Mouse (Mus musculus): ENCODE data around the gene Stk40. TPM values are rescaled to one million over a fixed set of nuclear protein-coding genes. Genes with fewer than 3 reads are reported as not detected.

Stk40 gene
- polyA plus RNA-seq, 1 experiment = 37.5 TPM

GRCm38 (mm10) chr4:126117116-126117515 lies 13.4 kb downstream of the Stk40 start:
- TF ChIP-seq EP300 (IDR thresholded peaks at IDR 0.05; ENCODE audit: insufficient read depth, low read depth, low read length) (no peak), POLR2A (IDR thresholded peaks at IDR 0.05; ENCODE audit: insufficient read depth, low read length) (no peak), CTCF (IDR thresholded peaks at IDR 0.05; ENCODE audit: low read depth, low read length) (no peak)
- Histone ChIP-seq H3K9me3 (replicated peaks; ENCODE audit: control insufficient read depth, insufficient read depth, low read length, poor library complexity, severe bottlenecking) (no peaks in the 10 kb centered on the region), H3K4me3 (ENCODE audit: low read depth, low read length) (no peak overlapping the region), H3K4me1 (ENCODE audit: control insufficient read depth, insufficient read depth, low read length) (no peaks in the 10 kb centered on the region), H3K27ac (ENCODE audit: insufficient read depth, low read length) (no peak overlapping the region), H3K36me3 (ENCODE audit: control insufficient read depth, insufficient read depth, low read length, poor library complexity, severe bottlenecking) (no peaks in the 10 kb centered on the region), H3K27me3 (ENCODE audit: control insufficient read depth, insufficient read depth, low read length, poor library complexity, severe bottlenecking) (no peaks in the 10 kb centered on the region), H3K9ac (ENCODE audit: low read depth, poor library complexity, severe bottlenecking) (no peak overlapping the region)

- H3K27ac ChIP-seq (ENCODE audit: insufficient read depth, low read length) = no peak overlapping the region
- H3K36me3 ChIP-seq (ENCODE audit: control insufficient read depth, insufficient read depth, low read length, poor library complexity, severe bottlenecking) = no peaks in the 10 kb centered on the region
- H3K27me3 ChIP-seq (ENCODE audit: control insufficient read depth, insufficient read depth, low read length, poor library complexity, severe bottlenecking) = no peaks in the 10 kb centered on the region
- no peak overlapping the region for H3K4me3 ChIP-seq (ENCODE audit: low read depth, low read length)
- H3K9ac ChIP-seq (ENCODE audit: low read depth, poor library complexity, severe bottlenecking) = no peak overlapping the region
- no peak for TF ChIP-seq EP300 (IDR thresholded peaks at IDR 0.05; ENCODE audit: insufficient read depth, low read depth, low read length)
- TF ChIP-seq CTCF (IDR thresholded peaks at IDR 0.05; ENCODE audit: low read depth, low read length) = no peak
- TF ChIP-seq POLR2A (IDR thresholded peaks at IDR 0.05; ENCODE audit: insufficient read depth, low read length) = no peak
- H3K9me3 ChIP-seq (replicated peaks; ENCODE audit: control insufficient read depth, insufficient read depth, low read length, poor library complexity, severe bottlenecking) = no peaks in the 10 kb centered on the region
- no peaks in the 10 kb centered on the region for H3K4me1 ChIP-seq (ENCODE audit: control insufficient read depth, insufficient read depth, low read length)
Measured at GRCm38 (mm10) chr4:126118651-126119050, 14.9 kb downstream of the Stk40 start.

- H3K27me3 ChIP-seq (ENCODE audit: control insufficient read depth, insufficient read depth, low read length, poor library complexity, severe bottlenecking) = no peaks in the 10 kb centered on the region
- H3K36me3 ChIP-seq (ENCODE audit: control insufficient read depth, insufficient read depth, low read length, poor library complexity, severe bottlenecking) = no peaks in the 10 kb centered on the region
- no peaks in the 10 kb centered on the region for H3K4me1 ChIP-seq (ENCODE audit: control insufficient read depth, insufficient read depth, low read length)
- H3K9ac ChIP-seq (ENCODE audit: low read depth, poor library complexity, severe bottlenecking) = no peak overlapping the region
- no peak overlapping the region for H3K4me3 ChIP-seq (ENCODE audit: low read depth, low read length)
- no peaks in the 10 kb centered on the region for H3K9me3 ChIP-seq (replicated peaks; ENCODE audit: control insufficient read depth, insufficient read depth, low read length, poor library complexity, severe bottlenecking)
- H3K27ac ChIP-seq (ENCODE audit: insufficient read depth, low read length) = no peak overlapping the region
- no peak for TF ChIP-seq CTCF (IDR thresholded peaks at IDR 0.05; ENCODE audit: low read depth, low read length)
- no peak for TF ChIP-seq POLR2A (IDR thresholded peaks at IDR 0.05; ENCODE audit: insufficient read depth, low read length)
- TF ChIP-seq EP300 (IDR thresholded peaks at IDR 0.05; ENCODE audit: insufficient read depth, low read depth, low read length) = no peak
Measured at GRCm38 (mm10) chr4:126119051-126119450, 15.3 kb downstream of the Stk40 start.

- Histone ChIP-seq H3K9me3 (replicated peaks; ENCODE audit: control insufficient read depth, insufficient read depth, low read length, poor library complexity, severe bottlenecking) (no peaks in the 10 kb centered on the region), H3K9ac (ENCODE audit: low read depth, poor library complexity, severe bottlenecking) (no peak overlapping the region), H3K27me3 (ENCODE audit: control insufficient read depth, insufficient read depth, low read length, poor library complexity, severe bottlenecking) (no peaks in the 10 kb centered on the region), H3K4me3 (ENCODE audit: low read depth, low read length) (no peak overlapping the region), H3K27ac (ENCODE audit: insufficient read depth, low read length) (no peak overlapping the region), H3K36me3 (ENCODE audit: control insufficient read depth, insufficient read depth, low read length, poor library complexity, severe bottlenecking) (0 out of 2 replicates have a peak, but pooled peaks cover 3% of the 10 kb centered on the region), H3K4me1 (ENCODE audit: control insufficient read depth, insufficient read depth, low read length) (no peaks in the 10 kb centered on the region)
- TF ChIP-seq POLR2A (IDR thresholded peaks at IDR 0.05; ENCODE audit: insufficient read depth, low read length) (no peak), EP300 (IDR thresholded peaks at IDR 0.05; ENCODE audit: insufficient read depth, low read depth, low read length) (no peak), CTCF (IDR thresholded peaks at IDR 0.05; ENCODE audit: low read depth, low read length) (no peak)
Measured at GRCm38 (mm10) chr4:126120052-126120451, 16.3 kb downstream of the Stk40 start.

- Histone ChIP-seq H3K27me3 (ENCODE audit: control insufficient read depth, insufficient read depth, low read length, poor library complexity, severe bottlenecking) (no peaks in the 10 kb centered on the region), H3K36me3 (ENCODE audit: control insufficient read depth, insufficient read depth, low read length, poor library complexity, severe bottlenecking) (0 out of 2 replicates have a peak, but pooled peaks cover 4% of the 10 kb centered on the region), H3K4me3 (ENCODE audit: low read depth, low read length) (no peak overlapping the region), H3K4me1 (ENCODE audit: control insufficient read depth, insufficient read depth, low read length) (no peaks in the 10 kb centered on the region), H3K9ac (ENCODE audit: low read depth, poor library complexity, severe bottlenecking) (no peak overlapping the region), H3K9me3 (replicated peaks; ENCODE audit: control insufficient read depth, insufficient read depth, low read length, poor library complexity, severe bottlenecking) (no peaks in the 10 kb centered on the region), H3K27ac (ENCODE audit: insufficient read depth, low read length) (no peak overlapping the region)
- no peak for TF ChIP-seq CTCF (IDR thresholded peaks at IDR 0.05; ENCODE audit: low read depth, low read length)
- TF ChIP-seq EP300 (IDR thresholded peaks at IDR 0.05; ENCODE audit: insufficient read depth, low read depth, low read length) = no peak
- no peak for TF ChIP-seq POLR2A (IDR thresholded peaks at IDR 0.05; ENCODE audit: insufficient read depth, low read length)
Measured at GRCm38 (mm10) chr4:126120506-126120905, 16.7 kb downstream of the Stk40 start.

- no peak overlapping the region for H3K4me3 ChIP-seq (ENCODE audit: low read depth, low read length)
- H3K4me1 ChIP-seq (ENCODE audit: control insufficient read depth, insufficient read depth, low read length) = no peaks in the 10 kb centered on the region
- TF ChIP-seq CTCF (IDR thresholded peaks at IDR 0.05; ENCODE audit: low read depth, low read length) (no peak), EP300 (IDR thresholded peaks at IDR 0.05; ENCODE audit: insufficient read depth, low read depth, low read length) (no peak), POLR2A (IDR thresholded peaks at IDR 0.05; ENCODE audit: insufficient read depth, low read length) (no peak)
- no peaks in the 10 kb centered on the region for H3K27me3 ChIP-seq (ENCODE audit: control insufficient read depth, insufficient read depth, low read length, poor library complexity, severe bottlenecking)
- no peak overlapping the region for H3K27ac ChIP-seq (ENCODE audit: insufficient read depth, low read length)
- H3K36me3 ChIP-seq (ENCODE audit: control insufficient read depth, insufficient read depth, low read length, poor library complexity, severe bottlenecking) = 0 out of 2 replicates have a peak, but pooled peaks cover 4% of the 10 kb centered on the region
- no peaks in the 10 kb centered on the region for H3K9me3 ChIP-seq (replicated peaks; ENCODE audit: control insufficient read depth, insufficient read depth, low read length, poor library complexity, severe bottlenecking)
- H3K9ac ChIP-seq (ENCODE audit: low read depth, poor library complexity, severe bottlenecking) = no peak overlapping the region
Measured at GRCm38 (mm10) chr4:126123309-126124040, 19.7 kb downstream of the Stk40 start.

Measured in ES-Bruce4 (cell line).